Mouse (Mus musculus) forebrain, embryonic 12.5 days (tissue): ENCODE measurements around the gene Jph4. TPM values are rescaled to one million over a fixed set of nuclear protein-coding genes. Genes with fewer than 3 reads are reported as not detected.

Experiments
- polyA plus RNA-seq: library from polyadenylated mRNA; unstranded; fragments of >200 nt; fragmentation: Nextera tagmentation; extraction: Ambion mirVana; gene quantifications from 2 replicates; pipeline ENCODE4 v1.2.1, GENCODE M21; 2016

Gene Jph4
- polyA plus RNA-seq, 1 experiment from 2014 or later = 9.0 TPM

Other genes starting within 250 kb of the Jph4 start
- gene Homez, start 246.0 kb downstream of the Jph4 start, polyA plus RNA-seq = 13.9 and 18.5 TPM in 2 replicates
- gene Ppp1r3e, start 239.4 kb downstream of the Jph4 start, polyA plus RNA-seq = 1.1 and 1.3 TPM in 2 replicates
- gene Bcl2l2, start 233.6 kb downstream of the Jph4 start, polyA plus RNA-seq = 3.3 and 3.4 TPM in 2 replicates
- 0.27 TPM in 1 of 2 replicates, not detected in the other for gene Gm20521, start 233.5 kb downstream of the Jph4 start, polyA plus RNA-seq
- gene Pabpn1, start 224.4 kb downstream of the Jph4 start, polyA plus RNA-seq = 199 and 211 TPM in 2 replicates
- gene Slc22a17, start 203.8 kb downstream of the Jph4 start, polyA plus RNA-seq = 93.3 and 97.8 TPM in 2 replicates
- 36.8 and 37.8 TPM in 2 replicates for gene Efs, start 190.8 kb downstream of the Jph4 start, polyA plus RNA-seq
- not detected in 2 replicates for gene Il25, start 184.2 kb downstream of the Jph4 start, polyA plus RNA-seq
- gene Cmtm5, start 180.7 kb downstream of the Jph4 start, polyA plus RNA-seq = 1.4 and 2.0 TPM in 2 replicates
- gene Myh6, start 150.0 kb downstream of the Jph4 start, polyA plus RNA-seq = 1.5 and 1.8 TPM in 2 replicates
- not detected in 2 replicates for gene Gm17428, start 140.0 kb downstream of the Jph4 start, polyA plus RNA-seq
- 3.6 and 4.2 TPM in 2 replicates for gene Myh7, start 122.3 kb downstream of the Jph4 start, polyA plus RNA-seq
- 71.7 and 73.3 TPM in 2 replicates for gene Ngdn, start 101.5 kb downstream of the Jph4 start, polyA plus RNA-seq
- gene Zfhx2, start 24.6 kb downstream of the Jph4 start, polyA plus RNA-seq = 26.3 and 28.1 TPM in 2 replicates
- gene Thtpa, start 22.2 kb downstream of the Jph4 start, polyA plus RNA-seq = 32.0 and 33.0 TPM in 2 replicates
- gene Ap1g2, start 10.3 kb downstream of the Jph4 start, polyA plus RNA-seq = 10.2 and 11.4 TPM in 2 replicates
- 0.15 TPM in 1 of 2 replicates, not detected in the other for gene Dhrs2, start 105.1 kb upstream of the Jph4 start, polyA plus RNA-seq